Mouse (Mus musculus): Measurements from ENCODE around the gene Igsf11.

Igsf11 gene

GRCm38 (mm10) chr16:39071431-39071830 is 179.0 kb downstream of the Igsf11 start:
- intact Hi-C loops (cut with DNase I): no loop called here
